Mouse (Mus musculus): ENCODE results near the gene Ttbk1. TPM values are rescaled to one million over a fixed set of nuclear protein-coding genes. Genes with fewer than 3 reads are reported as not detected.
A peak's percentile ranks its signal among the peaks of the same experiment; 100 is the strongest.

Ttbk1 gene
- polyA plus RNA-seq, 1 experiment from 2014 or later = 0.04 TPM

DNA sequence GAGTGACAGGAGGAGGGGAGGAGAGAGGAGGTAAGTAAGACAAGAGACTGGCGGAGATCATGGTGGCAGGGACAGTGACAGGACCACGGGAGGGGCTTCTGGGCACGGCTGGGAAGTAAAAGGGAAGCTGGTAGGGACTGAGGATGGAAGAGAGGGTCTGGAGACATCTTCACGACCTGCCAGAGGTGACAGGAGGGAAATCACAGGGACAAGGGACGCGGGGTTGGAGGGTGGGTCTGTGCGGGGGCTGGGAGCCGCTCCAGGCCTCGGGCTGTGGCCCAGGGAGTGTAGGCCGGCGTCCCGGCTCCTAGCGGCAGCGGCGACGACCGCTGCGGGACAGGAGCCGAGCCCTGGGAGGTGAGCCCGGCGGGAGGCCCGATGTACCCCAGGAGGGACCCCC is 480 bp downstream of the Ttbk1 start:
- ATAC-seq (ENCODE audit: low FRiP score, low TSS enrichment) = no peak
- H3K9ac ChIP-seq (ENCODE audit: low read depth, low read length) = peak overlapping the region; percentile 34; the same call in 1 of the 2 replicates
- H3K4me2 ChIP-seq (replicated peaks; ENCODE audit: low read depth, low read length) = peak overlapping the region; percentile 69
- 7% methylated on average over 10 of the region's 22 CpGs for WGBS
- no peaks in the 10 kb centered on the region for H3K9me3 ChIP-seq (ENCODE audit: control insufficient read depth, low read length)
- peak overlapping the region; percentile 39 for H3K4me3 ChIP-seq (ENCODE audit: low read length)
- H3K36me3 ChIP-seq (ENCODE audit: control insufficient read depth, insufficient read depth, low read length) = no peaks in the 10 kb centered on the region
- no peaks in the 10 kb centered on the region; the same call in 1 of the 2 replicates for H3K4me1 ChIP-seq (ENCODE audit: control insufficient read depth, insufficient read depth, low read length)
- no peak overlapping the region for H3K27ac ChIP-seq (ENCODE audit: low read depth, low read length)
- H3K27me3 ChIP-seq (ENCODE audit: control insufficient read depth, insufficient read depth, low read length) = peaks cover 61% of the 10 kb centered on the region

DNA sequence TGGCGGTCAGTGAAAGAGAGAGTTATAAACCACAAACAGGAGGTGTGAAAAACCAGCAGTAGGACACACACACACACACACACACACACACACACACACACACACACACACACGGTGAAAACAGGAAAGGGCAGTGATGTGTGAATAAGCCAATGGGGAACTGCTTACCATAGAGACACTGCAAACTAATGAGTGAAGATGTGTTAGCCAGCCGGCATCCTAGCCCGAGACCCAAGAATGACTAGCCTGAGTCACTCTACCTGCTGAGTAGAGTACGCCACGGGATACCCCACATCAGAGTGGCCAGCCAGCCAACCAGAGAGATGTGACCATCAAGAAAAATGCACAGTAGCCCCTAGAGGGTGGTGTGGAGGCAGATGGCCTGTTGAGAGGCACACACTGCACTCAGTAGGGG is 3.0 kb downstream of the Ttbk1 start:
- Histone ChIP-seq H3K27ac (ENCODE audit: low read depth, low read length) (no peak overlapping the region), H3K4me3 (ENCODE audit: low read length) (peak overlapping the region; percentile 38; the same call in 1 of the 2 replicates), H3K9me3 (ENCODE audit: control insufficient read depth, low read length) (no peaks in the 10 kb centered on the region), H3K27me3 (ENCODE audit: control insufficient read depth, insufficient read depth, low read length) (peaks cover 61% of the 10 kb centered on the region), H3K4me2 (replicated peaks; ENCODE audit: low read depth, low read length) (peak overlapping the region; percentile 58), H3K9ac (ENCODE audit: low read depth, low read length) (no peak overlapping the region), H3K36me3 (ENCODE audit: control insufficient read depth, insufficient read depth, low read length) (no peaks in the 10 kb centered on the region), H3K4me1 (ENCODE audit: control insufficient read depth, insufficient read depth, low read length) (no peaks in the 10 kb centered on the region; the same call in 1 of the 2 replicates)
- WGBS = 8% methylated on average over 6 of the region's 6 CpGs
- ATAC-seq (ENCODE audit: low FRiP score, low TSS enrichment) = 0 out of 2 replicates have a peak, but pooled peaks have one; percentile 10

DNA sequence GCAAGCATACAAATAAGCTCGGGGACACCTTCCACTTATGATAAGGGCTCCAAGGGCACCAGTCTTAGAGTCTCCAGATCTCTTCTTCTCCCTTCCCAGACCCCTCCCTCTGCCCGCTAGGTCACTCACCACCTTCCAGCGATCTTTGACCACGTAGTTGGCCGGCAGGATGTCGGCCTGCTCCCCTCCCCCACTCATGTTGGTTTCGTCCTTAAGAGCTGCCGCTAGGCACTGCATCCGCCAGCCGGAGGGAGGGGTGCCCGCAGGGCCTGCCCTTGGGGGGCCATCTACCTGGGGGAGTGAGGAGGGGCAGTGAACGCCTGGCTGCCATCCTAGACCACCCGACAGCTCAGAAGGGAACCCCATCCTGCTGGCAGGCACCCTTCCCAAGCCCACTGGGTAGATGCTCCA is 3.4 kb downstream of the Ttbk1 start:
- Histone ChIP-seq H3K4me1 (ENCODE audit: control insufficient read depth, insufficient read depth, low read length) (no peaks in the 10 kb centered on the region; the same call in 1 of the 2 replicates), H3K9ac (ENCODE audit: low read depth, low read length) (peak overlapping the region; percentile 50), H3K36me3 (ENCODE audit: control insufficient read depth, insufficient read depth, low read length) (no peaks in the 10 kb centered on the region), H3K9me3 (ENCODE audit: control insufficient read depth, low read length) (no peaks in the 10 kb centered on the region), H3K4me2 (replicated peaks; ENCODE audit: low read depth, low read length) (peak overlapping the region; percentile 58), H3K4me3 (ENCODE audit: low read length) (peak overlapping the region; percentile 38), H3K27ac (ENCODE audit: low read depth, low read length) (no peak overlapping the region), H3K27me3 (ENCODE audit: control insufficient read depth, insufficient read depth, low read length) (peaks cover 58% of the 10 kb centered on the region)
- ATAC-seq (ENCODE audit: low FRiP score, low TSS enrichment) = peak; percentile 50
- under 1% methylated on average over 13 of the region's 13 CpGs for WGBS

DNA sequence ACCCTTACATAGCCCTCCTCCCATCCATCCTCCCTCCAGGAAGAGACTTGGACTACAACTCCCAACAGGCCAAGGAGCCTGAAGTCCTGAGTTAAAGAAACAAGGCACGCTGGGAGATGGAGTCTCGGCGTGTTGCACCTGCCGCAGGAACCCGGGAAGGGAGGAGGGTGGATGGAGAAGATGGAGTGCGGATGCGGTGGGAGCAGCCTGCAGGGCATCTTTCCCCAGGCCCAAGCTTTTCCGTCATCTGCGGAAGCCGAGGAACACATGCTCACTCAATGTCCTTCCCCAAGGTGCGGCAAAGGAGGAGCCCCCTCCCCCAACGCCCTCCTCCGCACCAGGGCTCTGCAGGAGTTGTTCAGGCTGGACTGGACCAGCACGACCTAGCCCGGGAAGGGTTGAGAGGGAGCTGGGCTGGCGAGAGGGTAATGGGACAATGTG is 3.9 kb downstream of the Ttbk1 start:
- no peak overlapping the region for H3K27ac ChIP-seq (ENCODE audit: low read depth, low read length)
- H3K9me3 ChIP-seq (ENCODE audit: control insufficient read depth, low read length) = no peaks in the 10 kb centered on the region
- H3K36me3 ChIP-seq (ENCODE audit: control insufficient read depth, insufficient read depth, low read length) = no peaks in the 10 kb centered on the region
- H3K9ac ChIP-seq (ENCODE audit: low read depth, low read length) = no peak overlapping the region
- ATAC-seq (ENCODE audit: low FRiP score, low TSS enrichment) = peak; percentile 44
- peaks cover 55% of the 10 kb centered on the region for H3K27me3 ChIP-seq (ENCODE audit: control insufficient read depth, insufficient read depth, low read length)
- peak overlapping the region; percentile 38 for H3K4me3 ChIP-seq (ENCODE audit: low read length)
- peak overlapping the region; percentile 58 for H3K4me2 ChIP-seq (replicated peaks; ENCODE audit: low read depth, low read length)
- H3K4me1 ChIP-seq (ENCODE audit: control insufficient read depth, insufficient read depth, low read length) = no peaks in the 10 kb centered on the region; the same call in 1 of the 2 replicates
- 0% methylated on average over 16 of the region's 16 CpGs for WGBS

DNA sequence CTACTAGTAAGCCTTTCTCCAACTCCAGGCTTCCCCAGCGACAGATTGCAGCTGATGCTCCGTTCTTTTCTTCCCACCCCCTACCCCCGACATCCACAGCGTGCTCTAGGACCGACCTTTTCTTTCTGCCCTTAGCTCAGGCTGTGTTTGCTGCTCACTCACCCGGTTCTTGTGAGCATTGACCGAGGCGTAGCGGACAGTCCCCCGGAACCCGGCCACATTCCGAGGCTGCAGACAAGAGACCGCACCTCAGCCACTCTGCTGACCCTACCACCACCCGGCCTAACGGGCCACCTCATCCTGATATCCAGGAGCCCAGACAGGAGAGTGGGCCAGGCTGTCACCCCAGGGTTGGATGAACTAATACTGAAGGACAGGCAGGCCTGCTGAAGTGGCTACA is 10.2 kb downstream of the Ttbk1 start:
- H3K27me3 ChIP-seq (ENCODE audit: control insufficient read depth, insufficient read depth, low read length) = no peaks in the 10 kb centered on the region
- no peaks in the 10 kb centered on the region for H3K9me3 ChIP-seq (ENCODE audit: control insufficient read depth, low read length)
- no peak overlapping the region for H3K4me3 ChIP-seq (ENCODE audit: low read length)
- no peaks in the 10 kb centered on the region for H3K36me3 ChIP-seq (ENCODE audit: control insufficient read depth, insufficient read depth, low read length)
- ATAC-seq (ENCODE audit: low FRiP score, low TSS enrichment) = no peak
- H3K9ac ChIP-seq (ENCODE audit: low read depth, low read length) = no peak overlapping the region
- WGBS = 59% methylated on average over 15 of the region's 15 CpGs
- no peak overlapping the region for H3K4me2 ChIP-seq (replicated peaks; ENCODE audit: low read depth, low read length)
- no peak overlapping the region for H3K27ac ChIP-seq (ENCODE audit: low read depth, low read length)
- 0 out of 2 replicates have a peak, but pooled peaks cover 3% of the 10 kb centered on the region for H3K4me1 ChIP-seq (ENCODE audit: control insufficient read depth, insufficient read depth, low read length)

DNA sequence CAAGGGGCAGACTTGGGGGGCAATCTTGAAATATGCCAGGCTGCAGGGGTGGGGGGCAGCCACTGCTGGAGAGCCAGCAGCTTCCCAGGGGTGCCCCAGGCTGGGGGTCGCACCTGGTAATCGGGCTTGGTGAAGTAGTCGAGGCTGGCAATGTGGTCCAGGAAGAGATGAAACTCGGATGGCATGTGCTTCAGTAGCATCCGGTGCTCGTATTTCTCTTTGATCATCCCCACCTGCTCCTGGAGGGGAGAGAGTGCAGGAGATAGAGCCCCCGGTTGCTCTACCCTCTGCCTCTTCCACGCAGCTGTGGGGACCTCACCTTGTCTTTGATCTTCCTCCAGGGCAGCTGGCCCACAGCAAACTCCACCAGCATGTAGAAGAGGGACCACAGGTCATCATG is 10.9 kb downstream of the Ttbk1 start:
- Histone ChIP-seq H3K27me3 (ENCODE audit: control insufficient read depth, insufficient read depth, low read length) (no peaks in the 10 kb centered on the region), H3K4me2 (replicated peaks; ENCODE audit: low read depth, low read length) (no peak overlapping the region), H3K4me1 (ENCODE audit: control insufficient read depth, insufficient read depth, low read length) (0 out of 2 replicates have a peak, but pooled peaks cover 3% of the 10 kb centered on the region), H3K4me3 (ENCODE audit: low read length) (no peak overlapping the region), H3K27ac (ENCODE audit: low read depth, low read length) (no peak overlapping the region), H3K9me3 (ENCODE audit: control insufficient read depth, low read length) (no peaks in the 10 kb centered on the region), H3K9ac (ENCODE audit: low read depth, low read length) (no peak overlapping the region), H3K36me3 (ENCODE audit: control insufficient read depth, insufficient read depth, low read length) (no peaks in the 10 kb centered on the region)
- no peak for ATAC-seq (ENCODE audit: low FRiP score, low TSS enrichment)
- WGBS = 62% methylated on average over 8 of the region's 8 CpGs

DNA sequence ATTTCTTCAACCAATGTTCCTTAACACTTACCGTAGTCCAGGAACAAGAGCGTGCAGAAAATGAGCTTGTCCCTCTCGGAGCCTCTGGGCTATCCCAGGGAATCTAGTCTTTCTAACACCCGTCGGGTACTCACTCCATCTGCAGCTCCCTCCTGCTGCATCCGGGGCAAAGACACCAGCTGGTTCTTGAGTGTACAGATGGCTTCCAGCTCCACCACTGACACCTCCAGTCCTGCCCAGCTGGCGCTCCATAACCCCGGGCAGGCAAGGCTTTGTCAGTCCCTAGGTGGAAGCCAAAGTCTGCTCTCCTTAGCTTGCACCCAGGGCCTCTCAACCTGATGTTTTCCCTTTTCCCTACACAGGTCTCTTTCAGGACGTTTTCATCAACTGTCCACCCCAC is 19.6 kb downstream of the Ttbk1 start:
- Histone ChIP-seq H3K27me3 (ENCODE audit: control insufficient read depth, insufficient read depth, low read length) (0 out of 2 replicates have a peak, but pooled peaks cover 3% of the 10 kb centered on the region), H3K4me3 (ENCODE audit: low read length) (no peak overlapping the region), H3K4me1 (ENCODE audit: control insufficient read depth, insufficient read depth, low read length) (no peaks in the 10 kb centered on the region), H3K9me3 (ENCODE audit: control insufficient read depth, low read length) (no peaks in the 10 kb centered on the region), H3K4me2 (replicated peaks; ENCODE audit: low read depth, low read length) (no peak overlapping the region), H3K27ac (ENCODE audit: low read depth, low read length) (no peak overlapping the region), H3K36me3 (ENCODE audit: control insufficient read depth, insufficient read depth, low read length) (no peaks in the 10 kb centered on the region), H3K9ac (ENCODE audit: low read depth, low read length) (no peak overlapping the region)
- WGBS = 67% methylated on average over 9 of the region's 9 CpGs
- no peak for ATAC-seq (ENCODE audit: low FRiP score, low TSS enrichment)

DNA sequence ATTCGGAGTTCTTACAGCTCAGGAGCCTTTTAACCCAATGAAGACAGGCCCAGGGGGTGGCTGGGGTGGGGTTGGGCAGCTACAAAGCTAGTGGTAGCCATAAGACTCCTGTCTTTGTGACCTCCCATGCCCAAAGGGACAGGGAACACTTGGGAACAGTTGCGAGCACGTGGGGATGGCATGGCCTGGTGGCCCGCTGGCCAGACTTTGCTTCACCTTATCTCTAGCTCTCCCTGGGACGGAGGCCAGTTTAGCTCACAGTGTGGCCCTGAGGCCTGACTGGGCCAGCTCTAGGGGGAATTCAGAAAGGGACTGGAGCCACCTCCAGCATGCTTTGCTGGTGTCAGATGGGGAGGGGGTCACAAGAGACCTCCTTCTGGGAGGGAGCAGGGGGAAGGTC is 25.2 kb downstream of the Ttbk1 start:
- ATAC-seq (ENCODE audit: low FRiP score, low TSS enrichment) = no peak
- 74% methylated on average over 5 of the region's 5 CpGs for WGBS
- H3K27me3 ChIP-seq (ENCODE audit: control insufficient read depth, insufficient read depth, low read length) = peaks cover 37% of the 10 kb centered on the region
- no peak overlapping the region for H3K9ac ChIP-seq (ENCODE audit: low read depth, low read length)
- no peaks in the 10 kb centered on the region for H3K36me3 ChIP-seq (ENCODE audit: control insufficient read depth, insufficient read depth, low read length)
- H3K4me2 ChIP-seq (replicated peaks; ENCODE audit: low read depth, low read length) = no peak overlapping the region
- H3K4me1 ChIP-seq (ENCODE audit: control insufficient read depth, insufficient read depth, low read length) = 0 out of 2 replicates have a peak, but pooled peaks cover 6% of the 10 kb centered on the region
- H3K27ac ChIP-seq (ENCODE audit: low read depth, low read length) = no peak overlapping the region
- no peaks in the 10 kb centered on the region for H3K9me3 ChIP-seq (ENCODE audit: control insufficient read depth, low read length)
- no peak overlapping the region for H3K4me3 ChIP-seq (ENCODE audit: low read length)

DNA sequence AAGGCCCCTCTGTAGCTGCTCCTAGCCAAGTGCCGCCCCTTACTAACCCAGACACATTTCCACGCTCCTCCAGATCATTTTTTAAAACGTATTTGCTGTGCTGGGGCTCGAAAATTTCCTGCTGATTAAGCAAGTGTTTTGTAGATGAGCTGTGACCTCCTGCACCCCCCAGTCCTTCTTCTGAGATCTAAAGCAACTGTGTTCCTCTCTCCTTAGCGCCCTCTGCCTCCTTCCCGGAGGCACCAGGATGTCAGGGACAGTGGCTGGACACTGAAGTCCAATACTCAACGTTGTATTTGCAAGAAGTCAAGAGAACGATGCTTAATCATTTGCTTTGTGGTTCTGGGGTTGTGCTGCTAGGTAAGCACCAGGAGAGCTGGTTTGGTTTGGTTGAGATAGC is 26.1 kb downstream of the Ttbk1 start:
- ATAC-seq (ENCODE audit: low FRiP score, low TSS enrichment) = no peak
- H3K36me3 ChIP-seq (ENCODE audit: control insufficient read depth, insufficient read depth, low read length) = no peaks in the 10 kb centered on the region
- no peak overlapping the region for H3K27ac ChIP-seq (ENCODE audit: low read depth, low read length)
- 0 out of 2 replicates have a peak, but pooled peaks cover 6% of the 10 kb centered on the region for H3K4me1 ChIP-seq (ENCODE audit: control insufficient read depth, insufficient read depth, low read length)
- peaks cover 44% of the 10 kb centered on the region for H3K27me3 ChIP-seq (ENCODE audit: control insufficient read depth, insufficient read depth, low read length)
- H3K9ac ChIP-seq (ENCODE audit: low read depth, low read length) = peak overlapping the region; percentile 50; the same call in 1 of the 2 replicates
- H3K9me3 ChIP-seq (ENCODE audit: control insufficient read depth, low read length) = no peaks in the 10 kb centered on the region
- 5% methylated on average over 8 of the region's 8 CpGs for WGBS
- peak overlapping the region; percentile 62 for H3K4me2 ChIP-seq (replicated peaks; ENCODE audit: low read depth, low read length)
- H3K4me3 ChIP-seq (ENCODE audit: low read length) = peak overlapping the region; percentile 35
